Mouse (Mus musculus) G1E-ER4 (cell line): ENCODE measurements around the gene 4930453N24Rik. TPM values are rescaled to one million over a fixed set of nuclear protein-coding genes. Genes with fewer than 3 reads are reported as not detected.

ENCODE experiments used
- GATA1 ChIP-seq: IDR thresholded peaks from one replicate; pipeline ENCODE4 v1.8.0; 2012; ENCODE audit warnings: low read length, inconsistent platforms
- polyA plus RNA-seq: library from polyadenylated mRNA; stranded (reverse); fragments of >175 nt; gene quantifications from 2 replicates; pipeline ENCODE4 v1.2.3, GENCODE M21; 2012

The 4930453N24Rik gene
- polyA plus RNA-seq, 1 experiment: 10.8 TPM

DNA sequence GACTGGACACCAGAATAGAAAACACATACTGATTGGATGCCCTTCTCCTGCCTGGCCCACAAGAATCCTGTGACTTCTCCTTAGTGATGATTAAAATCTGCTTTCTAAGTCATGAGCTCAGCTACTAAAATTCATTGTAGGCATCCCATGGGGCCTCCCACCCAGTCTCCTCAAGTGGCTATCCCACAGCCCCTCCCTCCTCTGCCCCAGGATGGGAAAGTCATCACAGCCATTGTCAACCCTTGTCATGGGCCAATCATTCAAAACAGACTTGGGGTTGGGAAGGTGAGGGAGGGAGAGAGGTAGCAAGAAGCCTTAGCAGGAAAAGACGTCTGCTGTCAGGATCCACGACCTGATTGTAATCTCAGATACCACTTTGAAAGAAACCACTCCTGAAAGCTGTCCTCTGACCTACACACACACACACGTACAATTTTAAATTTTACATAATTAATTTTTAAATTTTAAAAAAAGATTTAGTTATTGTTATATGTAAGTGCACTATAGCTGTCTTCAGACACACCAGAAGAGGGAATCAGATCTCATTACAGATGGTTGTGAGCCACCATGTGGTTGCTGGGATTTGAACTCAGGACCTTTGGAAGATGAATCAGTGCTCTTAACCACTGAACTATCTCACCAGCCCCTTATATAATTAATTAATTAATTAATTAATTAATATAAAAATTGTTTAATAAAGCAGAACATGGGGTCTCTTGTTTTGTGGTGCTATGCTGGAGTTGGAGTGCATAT, 16.8 kb downstream of the 4930453N24Rik start:
- no peak for TF ChIP-seq GATA1

DNA sequence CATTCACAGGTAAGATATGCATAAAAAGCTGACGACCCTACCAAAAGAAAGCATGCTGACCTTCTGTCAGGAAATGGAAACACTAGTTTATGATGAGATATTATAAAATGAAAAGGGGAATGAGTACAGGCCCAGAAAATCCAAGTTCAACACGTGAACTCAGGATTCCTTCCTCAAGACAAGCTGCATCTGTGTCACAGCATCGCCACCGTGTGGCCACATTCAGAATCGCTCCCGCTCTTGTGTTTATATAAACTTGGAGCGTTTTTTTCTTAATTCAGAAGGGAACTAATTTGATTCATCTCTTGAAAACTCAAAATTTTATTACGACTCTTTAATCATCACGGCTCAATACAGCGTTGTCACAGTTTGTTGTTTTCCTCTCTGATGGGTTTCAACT, 22.7 kb downstream of the 4930453N24Rik start:
- TF ChIP-seq GATA1: no peak

GRCm38 (mm10) chr16:64745089-64745488, 25.9 kb downstream of the 4930453N24Rik start:
- no peak for TF ChIP-seq GATA1

- TF ChIP-seq GATA1: no peak
Measured at GRCm38 (mm10) chr16:64737289-64737688, 33.7 kb downstream of the 4930453N24Rik start.

DNA sequence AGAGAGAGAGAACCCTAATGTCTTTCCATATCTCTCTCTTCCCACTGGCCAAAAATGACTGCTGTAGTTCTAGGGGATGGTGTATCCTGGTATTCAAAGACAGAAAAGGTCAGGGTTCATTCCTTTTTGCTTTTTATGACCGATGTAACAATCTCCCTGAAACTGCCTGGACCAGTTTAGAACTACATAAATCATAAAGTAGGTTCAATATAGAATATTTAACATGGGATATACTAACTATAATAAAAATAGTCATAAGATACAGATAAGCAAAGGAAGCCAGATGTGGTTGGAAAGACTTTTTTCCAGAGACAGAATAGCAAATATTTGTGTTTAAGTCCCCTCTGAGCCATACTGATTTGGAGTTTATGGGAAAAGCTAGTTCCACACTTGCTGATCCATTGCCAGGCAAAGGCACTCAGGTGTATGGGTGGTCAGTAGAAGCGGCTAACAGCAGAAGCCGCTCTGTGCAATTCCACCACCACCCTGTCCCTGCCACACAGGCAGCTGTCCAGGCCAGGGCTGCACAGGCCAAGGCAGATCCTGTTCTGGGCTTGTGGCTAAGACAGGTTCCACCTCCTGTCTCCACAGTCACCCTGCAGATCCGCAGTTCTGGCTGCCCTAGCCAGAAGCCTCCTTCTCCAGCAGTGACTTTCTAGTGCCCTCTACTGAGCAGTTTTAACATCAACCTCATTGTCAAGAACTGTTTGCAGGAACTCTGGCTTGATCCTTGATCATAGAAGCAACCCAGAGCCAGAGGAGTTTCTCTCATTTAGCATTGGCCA, 47.5 kb downstream of the 4930453N24Rik start:
- TF ChIP-seq GATA1: no peak

GRCm38 (mm10) chr16:64721542-64721941, 49.4 kb downstream of the 4930453N24Rik start:
- no peak for TF ChIP-seq GATA1

DNA sequence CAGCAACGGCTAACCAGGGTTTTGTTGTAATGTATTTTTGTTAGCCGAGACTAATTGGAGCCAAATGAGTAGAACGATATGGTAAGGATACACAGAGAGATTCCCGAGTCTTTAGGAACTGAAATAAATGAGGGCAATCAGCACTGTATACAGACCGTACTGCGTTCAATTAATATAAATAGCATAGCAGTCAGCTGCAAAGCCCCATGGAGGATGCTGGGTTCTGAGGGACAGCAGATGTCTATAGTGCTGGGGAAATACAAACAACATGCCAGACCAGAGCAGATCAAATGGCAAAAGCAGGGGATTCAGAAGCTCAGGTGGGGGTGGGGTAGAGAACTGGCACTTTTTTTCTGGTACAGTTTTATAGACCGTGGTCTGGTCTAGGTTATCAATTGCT, 51.9 kb downstream of the 4930453N24Rik start:
- TF ChIP-seq GATA1: no peak

GRCm38 (mm10) chr16:64717814-64718213, 53.1 kb downstream of the 4930453N24Rik start:
- no peak for TF ChIP-seq GATA1

GRCm38 (mm10) chr16:64711816-64712215, 59.1 kb downstream of the 4930453N24Rik start:
- no peak for TF ChIP-seq GATA1

Other genes starting within 250 kb of the 4930453N24Rik start
- gene Csnka2ip, start 168.8 kb downstream of the 4930453N24Rik start, polyA plus RNA-seq: not detected in 2 replicates
- gene Zfp654, start 80.5 kb upstream of the 4930453N24Rik start, polyA plus RNA-seq: 1.3 and 2.0 TPM in 2 replicates
- gene Cggbp1, start 80.8 kb upstream of the 4930453N24Rik start, polyA plus RNA-seq: 25.6 and 26.9 TPM in 2 replicates